Mouse (Mus musculus): ENCODE data around the gene Ctps2.

Gene Ctps2

GRCm38 (mm10) chrX:162986876-162987495 lies 85.9 kb downstream of the Ctps2 start:
- DNase-seq = no peak

GRCm38 (mm10) chrX:162991396-162991795 lies 90.4 kb downstream of the Ctps2 start:
- DNase-seq = no peak

GRCm38 (mm10) chrX:162992121-162992520 lies 91.1 kb downstream of the Ctps2 start:
- no peak for DNase-seq

- DNase-seq = no peak
These were observed 126.8 kb downstream of the Ctps2 start for GRCm38 (mm10) chrX:163027864-163028263.

GRCm38 (mm10) chrX:163038767-163039166 lies 137.7 kb downstream of the Ctps2 start:
- DNase-seq = no peak

GRCm38 (mm10) chrX:163042771-163043170 lies 141.7 kb downstream of the Ctps2 start:
- DNase-seq = no peak

GRCm38 (mm10) chrX:163063936-163064335 lies 162.9 kb downstream of the Ctps2 start:
- DNase-seq = no peak
